Mouse (Mus musculus): ENCODE measurements around the gene Thoc3.
"Not testable (repeated sequence)": the region's sequence is repeated elsewhere in the genome, so short reads cannot be mapped to it uniquely, and the experiment has no call there.

Thoc3 gene

GRCm38 (mm10) chr13:54468098-54469011 lies at the start of gene Thoc3:
Gene Thoc3 (minus strand): TSS chr13:54468849.
- DNase-seq (ENCODE audit: low read depth), result peak; percentile 90

GRCm38 (mm10) chr13:54505920-54506319 lies 37.3 kb upstream of the Thoc3 start:
- DNase-seq (ENCODE audit: low read depth), result no peak

- peak; percentile 47 for DNase-seq (ENCODE audit: low read depth)
These were observed 36.1 kb upstream of the Thoc3 start for GRCm38 (mm10) chr13:54504611-54505260.

GRCm38 (mm10) chr13:54503604-54504521 lies 35.2 kb upstream of the Thoc3 start, which contains the start of gene Simc1:
Gene Simc1 (plus strand): TSS chr13:54503779.
- peak; percentile 55 for DNase-seq (ENCODE audit: low read depth)

GRCm38 (mm10) chr13:54503278-54503603 lies 34.6 kb upstream of the Thoc3 start:
- no peak for DNase-seq (ENCODE audit: low read depth)

GRCm38 (mm10) chr13:54501957-54502690 lies 33.5 kb upstream of the Thoc3 start:
- DNase-seq (ENCODE audit: low read depth), result peak; percentile 85

- peak; percentile 47 for DNase-seq (ENCODE audit: low read depth)
These were observed 32.7 kb upstream of the Thoc3 start for GRCm38 (mm10) chr13:54501352-54501751.

GRCm38 (mm10) chr13:54499551-54499950 lies 30.9 kb upstream of the Thoc3 start:
- DNase-seq (ENCODE audit: low read depth), result not testable (repeated sequence)

- DNase-seq (ENCODE audit: low read depth), result no peak
These were observed 22.7 kb upstream of the Thoc3 start for GRCm38 (mm10) chr13:54491381-54491780.

- no peak for DNase-seq (ENCODE audit: low read depth)
These were observed 21.8 kb upstream of the Thoc3 start for GRCm38 (mm10) chr13:54490411-54490810.

GRCm38 (mm10) chr13:54481498-54481897 lies 12.8 kb upstream of the Thoc3 start:
- no peak for DNase-seq (ENCODE audit: low read depth)

- DNase-seq (ENCODE audit: low read depth), result no peak
These were observed 10.6 kb upstream of the Thoc3 start for GRCm38 (mm10) chr13:54479286-54479685.

GRCm38 (mm10) chr13:54475702-54476101 lies 7.1 kb upstream of the Thoc3 start:
- DNase-seq (ENCODE audit: low read depth), result peak; percentile 87

- no peak for DNase-seq (ENCODE audit: low read depth)
These were observed 6.3 kb upstream of the Thoc3 start for GRCm38 (mm10) chr13:54474996-54475395.

- DNase-seq (ENCODE audit: low read depth), result no peak
These were observed 3.3 kb upstream of the Thoc3 start for GRCm38 (mm10) chr13:54471967-54472366.

GRCm38 (mm10) chr13:54469012-54469354 lies 334 bp upstream of the Thoc3 start:
- no peak for DNase-seq (ENCODE audit: low read depth)

GRCm38 (mm10) chr13:54459282-54459681 lies 9.4 kb downstream of the Thoc3 start:
- no peak for DNase-seq (ENCODE audit: low read depth)

- peak; percentile 54 for DNase-seq (ENCODE audit: low read depth)
These were observed 11.6 kb downstream of the Thoc3 start for GRCm38 (mm10) chr13:54457062-54457461.

- DNase-seq (ENCODE audit: low read depth), result peak; percentile 59
These were observed 21.0 kb downstream of the Thoc3 start for GRCm38 (mm10) chr13:54447496-54448224.

GRCm38 (mm10) chr13:54446686-54447495 lies 21.8 kb downstream of the Thoc3 start:
- peak; percentile 76 for DNase-seq (ENCODE audit: low read depth)
